Mouse (Mus musculus) embryo, embryonic 11 days (tissue): ENCODE results near the gene Tgm2.

ENCODE experiments used
- DNase-seq: peaks from one replicate; pipeline ENCODE4 v3.0.0-alpha.2; 2015

Gene Tgm2

DNA sequence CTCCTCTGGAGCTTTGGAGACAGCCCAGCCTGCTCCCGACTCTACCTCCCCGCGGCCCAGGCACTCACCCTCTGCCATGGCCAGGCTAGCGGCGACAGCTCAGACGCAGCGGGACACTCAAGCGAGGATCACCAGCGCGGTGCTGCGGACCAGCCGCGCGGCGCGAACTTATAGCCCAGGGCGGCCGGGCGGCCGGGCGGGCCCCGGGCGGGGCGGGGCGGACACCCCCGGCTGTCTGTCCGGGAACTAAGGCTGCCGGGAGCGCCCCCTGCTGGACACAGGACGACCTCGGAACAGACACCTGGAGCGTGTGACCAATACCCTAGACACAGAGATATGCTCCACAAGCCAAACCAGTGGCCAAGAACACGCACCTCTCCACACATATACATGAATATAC, at the start of gene Tgm2:
Tgm2 (minus strand) TSS at position 214 of the 400 bp plus-strand sequence.
- DNase-seq: peak; percentile 88

DNA sequence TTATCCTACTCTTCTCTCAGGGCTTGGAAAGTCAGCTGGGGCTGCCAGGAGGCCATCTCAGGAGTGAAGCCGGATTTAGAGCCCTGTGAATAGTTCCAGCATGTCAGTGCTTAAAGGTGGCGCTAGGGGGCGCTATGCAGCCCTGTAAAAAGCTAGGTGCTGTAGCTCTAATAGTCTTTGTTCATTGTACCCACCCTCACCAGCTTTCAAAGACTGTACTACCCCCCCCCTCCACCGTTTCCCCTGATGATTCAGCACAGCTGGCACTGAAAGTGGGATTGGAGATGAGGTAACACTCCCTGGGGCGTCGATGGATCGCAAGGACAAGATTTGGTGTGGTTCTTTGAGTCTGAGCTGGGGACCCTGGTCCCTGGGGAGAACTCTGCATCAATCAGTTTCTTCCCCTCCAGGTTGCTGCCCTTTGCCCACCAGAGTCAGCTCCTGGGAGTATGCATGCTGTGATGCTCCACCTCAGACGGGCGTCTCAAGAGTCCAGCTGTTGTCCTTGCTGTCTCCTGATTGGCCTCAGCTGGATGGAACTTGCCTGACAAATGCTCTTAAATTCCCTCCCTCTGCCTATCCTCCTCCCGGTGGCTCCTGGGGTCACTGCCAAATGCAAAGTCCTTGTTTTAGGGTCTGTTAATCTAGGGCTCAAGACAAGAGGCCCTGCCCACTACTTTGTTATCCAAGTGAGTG, 48.9 kb upstream of the Tgm2 start:
- DNase-seq: peak; percentile 81

DNA sequence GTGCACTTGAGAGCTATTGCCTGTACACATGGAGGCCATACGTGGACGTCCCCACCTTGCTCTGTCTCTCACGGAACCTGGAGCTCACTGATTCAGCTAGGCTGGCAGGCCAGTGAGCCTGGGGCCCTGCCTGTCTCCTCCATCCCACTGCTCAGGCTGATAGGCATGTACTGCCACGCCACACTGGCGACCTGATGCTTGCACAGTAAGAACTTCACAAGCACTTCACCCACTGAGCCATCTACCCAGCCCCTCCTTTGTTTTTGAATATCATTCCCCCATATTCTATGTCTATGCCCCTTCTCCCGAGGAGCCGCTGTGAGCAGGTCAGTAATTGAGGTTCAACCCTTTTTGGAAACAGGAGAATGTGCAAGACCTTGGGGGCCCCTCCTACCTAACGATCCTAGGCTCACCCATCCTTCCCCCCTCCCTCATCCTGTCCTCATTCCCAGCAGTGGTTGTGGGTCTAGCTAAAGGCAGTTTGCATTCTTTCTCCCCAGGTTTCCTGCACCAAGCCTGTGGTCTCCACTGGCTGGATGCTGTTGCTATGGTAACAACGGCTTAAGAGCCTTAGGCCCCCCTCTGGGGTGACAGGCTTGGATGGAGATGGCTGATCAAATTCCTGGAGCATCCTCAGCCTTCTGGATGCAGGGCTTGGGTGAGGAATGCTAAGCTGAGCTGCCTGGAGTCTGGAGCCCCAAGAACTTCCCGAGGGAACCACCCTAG, 47.5 kb upstream of the Tgm2 start:
- peak; percentile 64 for DNase-seq

DNA sequence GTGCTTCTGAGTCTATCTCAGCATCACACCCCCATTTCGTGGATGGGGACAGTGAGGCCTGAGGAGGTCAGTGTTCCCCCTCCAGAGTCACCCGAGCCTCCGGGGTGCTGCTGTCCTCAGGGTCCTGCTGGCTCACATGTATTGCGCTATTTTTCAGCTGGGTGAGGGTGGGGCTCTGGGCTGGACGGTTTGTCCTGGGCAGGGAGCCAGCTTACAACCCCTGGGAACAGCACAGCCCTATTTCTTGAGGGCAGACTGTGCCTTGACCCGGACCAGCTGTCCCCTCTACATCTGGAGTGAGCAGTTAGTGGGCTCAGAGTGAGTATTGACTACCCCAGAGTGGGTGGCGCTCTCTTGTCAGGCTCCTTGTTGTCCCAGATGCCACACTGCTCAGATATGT, 44.9 kb upstream of the Tgm2 start:
- no peak for DNase-seq

DNA sequence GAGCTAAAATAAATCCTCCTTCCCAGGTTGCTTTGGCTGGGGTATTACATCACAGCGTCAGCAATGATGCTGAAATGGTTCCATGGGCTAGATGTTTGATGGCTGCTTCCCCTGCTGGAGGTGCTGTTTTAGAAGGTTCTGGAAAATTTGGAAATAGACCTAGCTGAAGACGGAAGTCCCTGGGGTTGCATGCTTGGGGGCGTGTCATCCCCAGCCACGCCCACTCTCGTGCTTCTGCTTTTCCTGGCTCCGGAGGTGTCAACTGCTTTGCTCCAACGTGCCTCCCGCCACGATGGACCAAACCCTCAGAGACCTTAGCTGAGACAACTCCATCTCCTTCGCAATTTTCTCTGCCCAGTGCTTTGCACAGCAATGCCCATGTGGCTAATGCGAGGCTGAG, 43.2 kb upstream of the Tgm2 start:
- no peak for DNase-seq

DNA sequence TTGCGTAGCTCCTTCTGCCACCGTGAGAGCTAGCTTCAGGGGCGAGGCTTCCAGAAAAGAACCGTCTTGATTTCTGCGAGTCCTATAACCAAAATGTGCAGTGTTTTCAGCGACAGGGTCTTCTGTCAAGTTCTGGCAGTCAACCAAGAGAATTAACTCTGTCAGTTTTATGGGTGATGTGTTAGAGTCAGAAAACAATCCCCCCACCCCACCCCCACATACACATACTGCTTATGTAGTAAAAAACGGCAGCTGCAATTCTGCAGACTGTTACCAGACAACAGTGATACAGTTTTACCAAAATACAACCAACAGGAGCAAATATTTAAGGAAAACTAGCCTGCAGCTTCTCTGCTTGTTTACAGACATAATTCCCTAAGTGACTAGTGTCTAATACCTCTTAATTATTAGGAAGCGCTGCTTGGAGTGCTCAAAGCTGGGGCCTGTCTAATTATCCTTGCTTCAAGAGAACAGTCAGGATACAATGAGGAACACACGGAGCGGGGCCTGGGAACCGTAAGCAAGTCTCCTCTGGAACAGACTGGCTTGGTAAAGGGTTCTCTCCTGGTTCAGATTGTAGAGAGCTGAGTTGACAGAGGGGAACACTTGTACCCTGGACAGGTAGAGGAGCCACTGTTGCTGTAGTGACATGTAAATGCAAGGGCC, 40.1 kb upstream of the Tgm2 start:
- no peak for DNase-seq

DNA sequence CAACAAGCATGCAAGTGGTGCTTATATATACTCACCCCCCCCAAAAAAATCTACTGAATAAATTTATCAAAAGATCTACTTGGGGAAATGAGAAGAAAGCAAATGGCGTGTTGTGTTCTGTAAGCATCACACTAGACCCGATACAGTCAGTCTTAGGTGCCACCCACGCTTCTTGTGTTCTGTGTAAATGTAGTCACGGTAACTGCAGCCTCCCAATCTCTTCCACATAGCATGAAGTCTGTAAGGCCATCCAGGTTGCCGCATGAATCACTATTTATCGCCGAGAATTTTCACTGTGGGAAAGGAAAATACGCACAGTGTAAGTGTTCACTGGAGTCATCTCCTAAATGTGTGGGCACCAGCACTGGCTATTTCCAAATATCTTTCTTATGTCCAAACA, 37.0 kb upstream of the Tgm2 start:
- no peak for DNase-seq

DNA sequence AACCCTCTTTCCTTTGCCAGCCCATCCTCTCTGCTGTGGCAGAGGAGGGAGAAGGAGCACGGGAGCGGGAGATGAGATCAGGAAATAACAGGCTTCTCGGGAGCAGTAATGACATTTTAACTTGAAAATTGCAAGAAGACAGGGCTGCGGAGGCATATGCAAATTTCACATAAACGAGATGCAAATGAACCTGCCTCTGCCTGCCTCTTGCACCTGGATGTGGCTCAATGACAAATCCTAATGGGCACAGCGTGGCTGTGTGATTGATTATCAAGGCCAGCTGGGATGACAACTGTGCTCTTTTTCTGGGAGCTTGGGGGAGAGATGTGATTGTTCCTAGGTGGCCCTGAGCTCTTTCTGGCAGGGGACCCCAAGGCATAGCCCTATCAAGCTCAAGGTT, 35.7 kb upstream of the Tgm2 start:
- no peak for DNase-seq

DNA sequence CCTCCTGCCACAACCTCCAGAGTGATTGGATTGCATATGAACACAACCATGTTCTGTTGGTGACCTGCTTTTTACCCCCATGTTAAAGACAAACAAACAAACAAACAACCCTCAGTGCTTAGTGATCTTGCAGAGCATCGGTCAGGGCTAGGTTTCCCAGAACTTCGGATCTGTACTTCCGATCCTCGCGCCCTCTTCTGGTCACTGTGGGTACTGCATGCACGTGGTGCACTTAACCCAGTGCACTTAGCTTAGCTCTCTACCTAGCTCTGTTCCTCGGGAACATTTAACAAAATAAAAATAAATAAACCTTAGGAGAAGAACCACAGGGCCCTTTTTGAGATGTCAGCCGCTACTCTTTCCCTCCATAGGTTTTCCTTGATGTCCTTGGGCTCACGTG, 34.6 kb upstream of the Tgm2 start:
- peak; percentile 71 for DNase-seq

DNA sequence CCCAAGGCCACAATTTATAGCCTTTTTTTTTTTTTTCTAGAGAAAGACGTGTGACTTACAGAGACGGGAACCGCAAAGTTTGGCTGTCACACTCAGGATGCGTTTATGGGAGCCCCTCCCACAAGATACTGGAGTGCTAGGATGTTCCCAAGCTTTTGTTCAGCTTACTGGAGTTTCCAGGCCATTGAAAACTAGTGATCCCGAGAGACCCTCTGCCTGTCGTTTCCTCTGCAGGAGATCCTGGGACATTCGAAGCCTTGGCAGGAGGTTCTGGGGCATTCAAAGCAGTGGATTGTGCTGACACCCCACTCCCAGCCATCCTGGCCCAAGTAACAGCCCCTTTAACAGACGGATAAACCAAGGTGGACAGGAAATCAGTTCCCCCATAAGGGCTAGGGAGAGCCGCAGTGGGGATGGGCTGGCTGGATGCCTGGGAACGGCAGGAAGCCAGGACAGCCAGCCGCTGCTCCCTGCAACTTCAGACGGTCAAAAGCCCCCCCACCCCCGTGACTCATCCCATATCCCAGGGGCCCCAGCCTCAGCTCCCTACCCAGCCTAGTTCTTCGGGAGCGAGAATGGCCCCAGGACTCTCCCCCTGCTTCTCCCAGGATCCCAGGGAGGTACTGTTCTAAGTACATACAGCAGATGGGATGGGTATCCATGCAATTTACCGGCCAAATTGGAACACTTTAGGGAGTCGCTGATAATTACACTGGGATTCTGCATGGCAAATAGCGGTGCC, 33.3 kb upstream of the Tgm2 start:
- peak; percentile 38 for DNase-seq

DNA sequence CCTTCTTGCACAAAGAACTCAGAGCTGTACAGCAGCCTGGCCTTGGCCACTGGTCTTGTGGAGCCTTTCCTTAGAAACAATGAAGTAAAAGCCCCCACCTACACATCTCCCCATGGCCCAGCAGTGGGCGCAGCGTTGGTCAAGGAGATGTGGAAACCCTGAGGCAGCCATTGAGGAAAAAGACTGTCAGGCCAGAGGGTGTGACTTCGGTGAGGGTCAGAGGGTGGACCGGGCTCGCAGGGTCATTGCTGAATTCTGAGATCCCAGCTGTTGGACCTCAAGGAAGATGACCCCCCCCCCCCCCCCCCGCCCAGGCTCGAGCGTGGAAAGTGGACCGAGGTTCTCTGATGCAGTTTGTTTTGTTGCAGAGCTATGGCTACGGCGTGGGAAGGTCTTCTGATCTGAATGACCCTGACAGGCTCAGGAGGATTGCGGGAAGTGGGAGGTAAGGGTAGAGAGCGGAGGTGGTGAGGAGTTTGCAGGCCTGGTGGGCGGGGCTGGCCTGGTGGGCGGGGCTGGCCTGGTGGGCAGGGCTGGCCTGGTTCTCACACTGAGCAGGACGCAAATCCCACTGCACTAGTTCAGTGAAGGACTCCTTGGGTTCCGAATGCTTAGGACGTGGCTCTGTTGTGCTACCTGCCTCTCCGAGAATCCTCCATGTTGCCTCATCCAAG, 32.6 kb upstream of the Tgm2 start:
- DNase-seq: peak; percentile 82

DNA sequence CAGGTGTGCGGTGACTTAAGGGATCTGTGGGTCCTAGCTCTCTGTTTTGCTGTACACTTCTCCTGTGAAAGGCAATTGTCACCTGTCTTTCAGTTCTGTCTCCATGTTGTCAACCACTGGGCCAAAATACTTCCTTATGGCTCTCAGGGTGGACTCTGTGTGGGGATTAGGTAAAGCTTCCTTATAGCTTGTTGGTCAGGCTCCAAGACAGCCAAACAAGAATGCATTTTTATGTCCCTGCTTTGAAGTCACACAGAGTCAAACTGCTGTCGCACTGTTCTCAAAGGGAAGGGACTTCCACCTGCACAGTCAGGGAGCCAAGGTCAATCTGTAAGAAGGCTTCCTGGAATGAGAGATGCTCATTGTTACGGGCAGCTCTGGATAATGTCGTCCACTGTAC, 31.9 kb upstream of the Tgm2 start:
- DNase-seq: no peak

DNA sequence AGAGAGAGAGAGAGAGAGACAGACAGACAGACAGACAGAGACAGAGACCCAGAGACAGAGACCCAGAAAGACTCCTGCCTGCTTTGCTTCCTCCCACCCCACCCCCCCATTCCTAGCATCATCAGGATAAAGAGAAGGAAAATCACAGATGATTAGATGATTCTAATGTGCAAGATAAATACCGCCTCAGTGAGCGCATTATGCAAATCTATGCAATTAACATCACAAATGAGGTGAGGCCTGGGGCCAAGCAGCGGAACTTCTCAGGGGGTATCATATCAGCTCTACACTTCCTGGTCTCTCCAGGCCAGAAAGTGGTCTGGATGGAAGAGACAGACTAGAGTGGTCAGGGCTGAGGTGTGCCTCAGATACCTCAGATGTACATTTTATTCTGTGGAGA, 31.3 kb upstream of the Tgm2 start:
- DNase-seq: no peak

DNA sequence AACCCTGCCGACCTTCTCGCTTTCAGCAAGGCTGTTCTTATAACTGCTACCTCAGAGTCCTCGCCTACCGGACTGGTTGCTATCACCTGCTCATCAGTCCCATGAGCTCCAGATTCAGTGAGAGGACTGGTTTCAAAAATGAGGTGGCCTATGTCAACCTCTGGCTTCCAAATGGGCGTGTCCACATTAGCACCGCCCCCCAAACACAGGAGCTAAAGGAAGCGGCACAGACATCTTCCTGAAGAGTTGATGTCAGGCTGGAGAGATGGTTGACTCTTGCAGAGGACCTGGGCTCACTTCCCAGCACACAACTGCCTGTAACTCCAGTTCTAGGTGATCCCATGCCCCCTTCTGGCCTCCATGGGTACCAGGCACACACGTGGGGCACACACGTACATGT, 30.5 kb upstream of the Tgm2 start:
- no peak for DNase-seq

DNA sequence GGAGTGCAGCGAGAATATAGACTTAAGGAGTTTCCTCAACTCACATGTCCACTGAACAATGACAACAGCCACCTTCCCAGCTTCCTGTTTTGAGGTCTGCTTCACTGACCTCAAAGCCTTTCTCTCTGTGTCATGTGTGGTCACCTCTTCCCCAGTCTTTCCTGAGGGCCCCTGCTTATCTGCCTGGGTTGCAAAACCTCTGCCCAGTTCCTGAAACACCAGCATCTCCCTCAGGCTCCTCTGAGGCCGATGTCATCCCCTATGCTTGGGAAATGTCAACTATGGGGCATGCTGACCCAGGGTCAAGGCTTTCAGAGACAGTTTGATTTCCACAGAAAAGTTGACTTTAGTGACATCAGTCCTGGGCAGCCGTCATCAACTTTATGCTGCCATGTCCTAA, 29.2 kb upstream of the Tgm2 start:
- no peak for DNase-seq

DNA sequence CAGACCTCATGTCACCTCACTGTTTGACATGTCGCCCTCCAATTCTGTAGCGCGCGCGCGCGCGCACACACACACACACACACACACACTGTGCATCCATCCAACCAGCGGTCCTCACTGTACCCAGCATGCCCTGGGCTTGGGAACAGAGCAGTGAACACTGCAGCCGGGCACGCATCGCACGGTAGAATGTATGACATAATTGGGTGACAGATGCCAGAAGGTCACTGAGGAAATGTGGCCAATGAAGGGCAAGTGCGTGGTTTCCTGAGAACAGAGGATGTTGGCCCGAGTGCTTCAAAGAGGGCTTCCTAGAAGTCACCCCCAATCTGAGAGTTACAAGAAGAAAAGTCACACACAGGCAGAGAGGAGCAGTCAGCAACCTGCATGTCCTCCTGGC, 28.7 kb upstream of the Tgm2 start:
- DNase-seq: no peak

DNA sequence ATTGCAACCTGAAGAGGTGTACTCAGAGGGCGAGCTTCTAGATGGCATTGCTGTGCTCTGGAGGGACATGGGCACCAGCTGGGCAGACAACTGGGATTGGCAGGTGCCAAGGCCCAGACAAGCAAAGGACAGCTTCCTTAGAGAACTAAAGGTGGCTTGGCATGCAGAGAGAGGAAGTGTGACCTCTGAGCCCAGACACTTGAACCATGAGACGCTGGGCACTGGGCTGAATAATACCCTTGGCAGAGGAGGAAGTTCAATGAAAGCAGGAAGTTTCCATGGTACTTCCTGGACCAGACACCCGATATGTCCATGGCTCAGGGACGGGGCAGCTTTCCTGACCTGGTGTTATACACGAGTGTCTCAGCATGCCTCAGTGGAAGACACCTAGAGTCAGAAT, 28.2 kb upstream of the Tgm2 start:
- no peak for DNase-seq

DNA sequence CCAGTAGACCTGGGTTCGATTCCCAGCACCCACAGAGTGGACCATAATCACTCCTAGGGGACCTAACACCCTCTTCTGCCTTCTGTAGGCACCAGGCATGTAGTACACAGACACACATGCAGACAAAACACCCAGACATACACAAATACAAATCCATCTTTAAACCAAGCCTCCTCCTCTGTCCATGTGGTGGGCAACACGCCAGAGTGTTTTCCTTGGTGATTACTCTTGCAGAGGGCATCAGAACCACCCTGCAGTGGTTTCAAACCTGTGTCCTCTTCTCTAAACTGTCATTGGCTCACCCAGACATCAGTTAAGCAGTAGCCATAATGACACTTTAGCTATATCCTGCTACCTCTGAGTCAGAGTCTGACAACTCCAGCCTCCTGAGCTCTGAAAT, 24.2 kb upstream of the Tgm2 start:
- no peak for DNase-seq

DNA sequence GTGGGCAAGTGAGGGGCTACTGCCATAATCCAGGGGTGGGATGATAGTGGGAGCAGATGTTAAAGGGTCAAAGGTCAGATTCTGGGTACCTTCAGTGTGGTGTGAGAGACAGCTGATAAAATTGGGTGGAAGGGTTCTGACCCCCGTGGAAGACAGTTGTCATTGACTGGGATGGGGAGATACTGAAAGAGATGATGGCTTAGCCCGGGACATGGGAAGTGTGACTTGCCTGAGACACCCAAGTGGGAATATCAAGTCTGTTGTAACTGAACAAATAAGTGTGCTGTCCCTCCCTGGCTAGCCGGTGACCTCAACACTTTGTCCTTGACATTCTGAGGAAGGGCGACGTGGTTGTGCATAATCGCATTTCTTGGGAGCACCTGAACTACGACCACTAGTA, 23.5 kb upstream of the Tgm2 start:
- no peak for DNase-seq

DNA sequence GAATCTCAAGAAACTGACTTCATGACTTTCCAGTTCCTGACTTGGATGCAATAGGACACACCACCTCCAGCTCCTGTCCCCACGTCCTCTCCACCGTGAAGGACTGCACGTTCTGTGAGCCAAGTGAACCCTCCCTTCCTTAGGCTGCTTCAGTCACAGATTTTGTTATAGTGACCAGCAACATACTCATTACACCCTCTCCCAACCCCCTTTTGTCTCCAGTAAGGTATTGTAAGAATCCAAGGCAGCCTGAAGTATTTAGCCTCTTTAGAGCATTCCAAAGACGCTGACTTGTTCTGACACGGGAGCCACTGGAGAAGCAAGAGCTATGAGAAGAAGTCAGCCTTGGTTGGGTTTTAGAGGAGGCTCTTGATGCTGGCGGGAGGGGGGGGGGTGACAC, 23.1 kb upstream of the Tgm2 start:
- no peak for DNase-seq

DNA sequence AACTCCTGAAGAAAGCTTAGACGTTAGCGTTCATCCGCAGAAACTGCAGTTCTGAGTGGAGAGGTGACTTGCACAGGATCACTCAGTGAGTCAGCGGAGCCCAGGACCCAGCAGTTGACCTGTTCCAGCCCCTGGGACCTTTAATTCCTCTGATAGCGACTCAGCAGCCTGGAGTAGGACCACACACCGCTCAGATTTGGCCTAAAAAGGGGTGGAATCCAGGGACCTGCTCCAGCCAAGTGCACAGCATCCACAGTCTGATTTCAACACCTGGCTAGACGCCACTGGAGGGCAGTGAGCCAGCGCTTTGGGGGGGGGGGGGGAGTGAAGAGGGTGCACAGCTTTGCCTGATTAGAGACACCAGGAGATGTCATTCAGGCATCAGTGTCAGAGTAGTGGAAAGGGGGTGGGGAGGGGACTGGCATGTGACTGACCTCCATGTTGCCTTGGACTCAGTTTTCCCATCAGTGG, 22.5 kb upstream of the Tgm2 start:
- no peak for DNase-seq

DNA sequence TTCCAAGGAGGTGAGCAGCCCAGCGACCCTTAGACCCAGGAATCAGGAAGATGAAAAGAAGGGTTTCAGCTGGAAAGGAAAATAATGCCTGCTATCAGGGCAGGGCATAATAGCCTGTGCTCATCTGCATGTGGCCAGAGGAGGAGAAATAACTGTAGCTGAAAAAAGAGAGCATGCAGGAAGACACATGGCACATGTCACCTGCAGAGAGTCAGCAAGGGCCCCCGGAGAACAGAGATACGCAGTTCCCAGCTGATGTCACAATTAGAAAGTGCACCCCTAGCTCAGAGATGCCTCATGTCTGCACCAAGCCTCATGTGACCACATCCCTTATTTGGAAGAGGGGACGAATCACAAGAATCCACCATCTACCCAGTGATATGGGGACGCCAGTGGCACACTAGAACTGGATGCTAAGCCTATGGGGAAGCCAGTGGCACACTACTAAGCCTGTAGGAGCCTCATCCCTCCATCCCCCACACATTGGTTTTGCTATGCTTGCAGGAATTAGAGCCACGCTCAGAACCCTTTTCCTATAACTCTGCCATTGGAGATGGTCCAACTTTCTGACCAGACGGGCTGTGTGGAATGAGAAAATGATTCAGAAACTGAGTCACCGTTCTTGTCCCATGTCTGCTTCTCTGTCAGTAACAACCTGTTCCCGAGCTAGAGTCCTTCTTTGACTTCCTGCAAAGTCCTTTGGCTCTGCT, 21.4 kb upstream of the Tgm2 start:
- DNase-seq: no peak
